In the genomic region with DNA sequence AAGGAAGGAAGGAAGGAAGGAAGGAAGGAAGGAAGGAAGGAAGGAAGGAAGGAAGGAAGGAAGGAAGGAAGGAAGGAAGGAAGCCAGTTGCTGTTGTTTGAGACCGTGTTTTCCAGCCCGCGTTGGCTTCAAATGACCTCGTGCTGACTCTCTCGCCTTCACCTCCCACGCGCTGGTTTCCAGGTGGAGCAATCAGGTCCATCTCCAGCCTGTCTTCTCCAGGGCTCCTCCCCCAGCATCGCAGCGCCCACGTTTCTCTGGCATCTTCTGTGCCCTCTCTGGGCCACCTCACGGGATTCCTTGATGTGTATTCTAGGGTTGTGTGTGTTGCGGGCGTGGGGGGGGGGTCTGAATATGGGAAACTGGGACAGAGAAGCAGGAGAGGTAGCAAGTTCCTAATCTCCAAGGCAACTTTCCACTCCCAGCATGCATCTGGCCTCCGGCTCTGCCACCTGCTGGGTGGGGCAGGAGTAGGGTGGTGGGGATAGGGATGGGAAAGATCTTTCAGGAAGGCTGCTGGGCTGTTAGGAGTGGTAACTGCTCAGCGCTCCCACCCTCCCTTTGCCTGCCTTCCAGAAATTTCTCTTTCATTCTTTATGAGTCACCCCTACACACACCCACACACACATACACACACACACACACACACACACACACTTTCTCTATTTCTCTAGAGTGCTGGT, we compare ENCODE assay signal across 13 mouse cellular contexts. TPM values are rescaled to one million over a fixed set of nuclear protein-coding genes. Genes with fewer than 3 reads are reported as not detected.
DNase-seq lines count a peak whose midpoint lies in the region; ATAC-seq and TF ChIP-seq lines count a peak whose summit lies in the region.
"Had no signal": no experiment of that assay in that cellular context is flagged by ENCODE, and none has a peak within 500 bp of the region (broad histone marks: within the 10 kb centered on the region; RNA-seq: fewer than 3 reads in every experiment).

No protein-coding gene starts in this region.

- no peaks in the 10 kb centered on the region for H3K27me3 ChIP-seq in limb, embryonic 14.5 days (ENCODE audit: control insufficient read depth, insufficient read depth, low read length)
- H3K27me3 ChIP-seq in midbrain, embryonic 14.5 days (ENCODE audit: control insufficient read depth, insufficient read depth, low read length): no peaks in the 10 kb centered on the region
- no peaks in the 10 kb centered on the region for H3K27me3 ChIP-seq in liver, embryonic 11.5 days (replicated peaks; ENCODE audit: control insufficient read depth, insufficient read depth, low read length)
- H3K27me3 ChIP-seq: lung, embryonic 15.5 days had no signal

- H3K36me3 ChIP-seq in limb, embryonic 14.5 days (ENCODE audit: control insufficient read depth, insufficient read depth, low read length): no peaks in the 10 kb centered on the region
- H3K36me3 ChIP-seq in midbrain, embryonic 14.5 days (ENCODE audit: control insufficient read depth, insufficient read depth, low read length): no peaks in the 10 kb centered on the region
- H3K36me3 ChIP-seq in liver, embryonic 11.5 days (ENCODE audit: control insufficient read depth, insufficient read depth, low read length): no peaks in the 10 kb centered on the region
- H3K36me3 ChIP-seq: lung, embryonic 15.5 days had no signal

- no peak overlapping the region for H3K9ac ChIP-seq in limb, embryonic 14.5 days (ENCODE audit: low read depth, low read length, severe bottlenecking)
- no peak overlapping the region for H3K9ac ChIP-seq in midbrain, embryonic 14.5 days (replicated peaks; ENCODE audit: low read length)
- no peak overlapping the region for H3K9ac ChIP-seq in liver, embryonic 11.5 days (ENCODE audit: low read depth, low read length)
- H3K9ac ChIP-seq: lung, embryonic 15.5 days had no signal

- H3K9me3 ChIP-seq in limb, embryonic 14.5 days (ENCODE audit: control insufficient read depth, low read length): 0 out of 2 replicates have a peak, but pooled peaks cover 3% of the 10 kb centered on the region
- no peaks in the 10 kb centered on the region for H3K9me3 ChIP-seq in midbrain, embryonic 14.5 days (ENCODE audit: control insufficient read depth, low read length)
- H3K9me3 ChIP-seq in liver, embryonic 11.5 days (ENCODE audit: control insufficient read depth, low read length): no peaks in the 10 kb centered on the region
- H3K9me3 ChIP-seq: lung, embryonic 15.5 days had no signal

- H3K4me2 ChIP-seq in limb, embryonic 14.5 days (replicated peaks; ENCODE audit: low read depth, low read length, severe bottlenecking): no peak overlapping the region
- no peak overlapping the region for H3K4me2 ChIP-seq in midbrain, embryonic 14.5 days (ENCODE audit: low read length)
- no peak overlapping the region for H3K4me2 ChIP-seq in liver, embryonic 11.5 days
- H3K4me2 ChIP-seq: lung, embryonic 15.5 days had no signal

- DNase-seq in urinary bladder, postnatal 14 days (ENCODE audit: low spot score): peak; percentile 38
- DNase-seq in urinary bladder, adult 2 months (ENCODE audit: low spot score): no peak
- DNase-seq in layer of hippocampus, adult 18-20 months (ENCODE audit: low spot score in 2 of 2): peak; percentile 27
- DNase-seq in limb, embryonic 14.5 days (ENCODE audit: low spot score): peak; percentile 16
- no peak for DNase-seq in midbrain, embryonic 14.5 days
- DNase-seq in urinary bladder, postnatal 10 days (ENCODE audit: low spot score): no peak
- no peak for DNase-seq in liver, embryonic 11.5 days (ENCODE audit: low spot score)
- DNase-seq: gastrocnemius, postnatal 25 days; heart, postnatal 36 days; thymus, postnatal 25 days had no signal

- no peak for TF ChIP-seq POLR2A in limb, embryonic 14.5 days (IDR thresholded peaks at IDR 0.05; ENCODE audit: borderline replicate concordance, extremely low read depth, insufficient read depth, insufficient read length)

- 80% methylated on average over 15 of the region's 15 CpGs for WGBS in limb, embryonic 14.5 days
- 78% methylated on average over 15 of the region's 15 CpGs for WGBS in midbrain, embryonic 14.5 days
- 72% methylated on average over 15 of the region's 15 CpGs for WGBS in liver, embryonic 11.5 days

- H3K4me3 ChIP-seq in limb, embryonic 14.5 days (replicated peaks; ENCODE audit: low read length): no peak overlapping the region
- no peak overlapping the region for H3K4me3 ChIP-seq in midbrain, embryonic 14.5 days (replicated peaks; ENCODE audit: low read depth, low read length)
- no peak overlapping the region for H3K4me3 ChIP-seq in liver, embryonic 11.5 days (ENCODE audit: low read depth, low read length)
- H3K4me3 ChIP-seq: lung, embryonic 15.5 days had no signal

- peaks cover 12% of the 10 kb centered on the region for H3K4me1 ChIP-seq in limb, embryonic 14.5 days (ENCODE audit: control insufficient read depth, insufficient read depth, low read length)
- H3K4me1 ChIP-seq in midbrain, embryonic 14.5 days (ENCODE audit: control insufficient read depth, insufficient read depth, low read length): 0 out of 2 replicates have a peak, but pooled peaks cover 7% of the 10 kb centered on the region
- H3K4me1 ChIP-seq in liver, embryonic 11.5 days (replicated peaks; ENCODE audit: control insufficient read depth, insufficient read depth, low read length): peaks cover 15% of the 10 kb centered on the region

- no peak overlapping the region for H3K27ac ChIP-seq in limb, embryonic 14.5 days (replicated peaks; ENCODE audit: low read depth, low read length)
- H3K27ac ChIP-seq in midbrain, embryonic 14.5 days (replicated peaks; ENCODE audit: low read depth, low read length): no peak overlapping the region
- H3K27ac ChIP-seq in liver, embryonic 11.5 days (ENCODE audit: low read depth, low read length): no peak overlapping the region
- H3K27ac ChIP-seq: kidney, postnatal 0 days; lung, embryonic 15.5 days had no signal

- ATAC-seq in limb, embryonic 14.5 days (ENCODE audit: low FRiP score, low read depth): no peak
- ATAC-seq in midbrain, embryonic 14.5 days (ENCODE audit: low FRiP score, low TSS enrichment): no peak
- ATAC-seq in liver, embryonic 11.5 days (replicated peaks; ENCODE audit: low FRiP score): no peak
- ATAC-seq: midbrain, embryonic 16.5 days had no signal

RNA-seq across cellular contexts. Expression of gene Lgals7, which starts 0.7 kb away (rescaled TPM):
- 1.3 and 3.6 TPM in 2 replicates for polyA plus RNA-seq in urinary bladder, adult 2 months (2012; rRNA removed)
- total RNA-seq in layer of hippocampus, adult 18-20 months (2021): not detected
- 198 and 208 TPM in 2 replicates for polyA plus RNA-seq in limb, embryonic 14.5 days (2012; rRNA removed)
- 37.9 and 48.4 TPM in 2 replicates for polyA plus RNA-seq in limb, embryonic 14.5 days (2014; fragmentation: Nextera tagmentation; extraction: Ambion mirVana)
- 7.9 and 22.6 TPM in 2 replicates for polyA plus RNA-seq in midbrain, embryonic 14.5 days (2014; fragmentation: Nextera tagmentation; extraction: Ambion mirVana)
- not detected in 2 replicates for polyA plus RNA-seq in liver, embryonic 11.5 days (2014; fragmentation: Nextera tagmentation; extraction: Ambion mirVana)
- total RNA-seq: gastrocnemius, postnatal 25 days had no signal

RNA-seq across cellular contexts. Expression of gene Capn12, which starts 18.3 kb away (rescaled TPM):
- polyA plus RNA-seq in urinary bladder, adult 2 months (2012; rRNA removed): 0.66 and 0.73 TPM in 2 replicates
- under 1 TPM; 0.50 to 0.76 TPM for total RNA-seq in layer of hippocampus, adult 18-20 months (2021)
- 0.19 and 0.25 TPM in 2 replicates for polyA plus RNA-seq in limb, embryonic 14.5 days (2012; rRNA removed)
- 0.58 and 0.94 TPM in 2 replicates for polyA plus RNA-seq in limb, embryonic 14.5 days (2014; fragmentation: Nextera tagmentation; extraction: Ambion mirVana)
- 0.33 and 0.55 TPM in 2 replicates for polyA plus RNA-seq in midbrain, embryonic 14.5 days (2014; fragmentation: Nextera tagmentation; extraction: Ambion mirVana)
- 0.21 and 0.37 TPM in 2 replicates for polyA plus RNA-seq in liver, embryonic 11.5 days (2014; fragmentation: Nextera tagmentation; extraction: Ambion mirVana)

RNA-seq across cellular contexts. Expression of gene Lgals4, which starts 29.3 kb away (rescaled TPM):
- 29.4 and 39.9 TPM in 2 replicates for polyA plus RNA-seq in urinary bladder, adult 2 months (2012; rRNA removed)
- total RNA-seq in layer of hippocampus, adult 18-20 months (2021): 1 to 10 TPM; 3.5 to 5.6 TPM
- polyA plus RNA-seq in limb, embryonic 14.5 days (2012; rRNA removed): 17.9 and 18.0 TPM in 2 replicates
- 5.9 and 7.0 TPM in 2 replicates for polyA plus RNA-seq in limb, embryonic 14.5 days (2014; fragmentation: Nextera tagmentation; extraction: Ambion mirVana)
- 1.7 and 3.3 TPM in 2 replicates for polyA plus RNA-seq in midbrain, embryonic 14.5 days (2014; fragmentation: Nextera tagmentation; extraction: Ambion mirVana)
- 2.9 and 5.1 TPM in 2 replicates for polyA plus RNA-seq in liver, embryonic 11.5 days (2014; fragmentation: Nextera tagmentation; extraction: Ambion mirVana)

RNA-seq across cellular contexts. Expression of gene Ech1, which starts 37.9 kb away (rescaled TPM):
- polyA plus RNA-seq in urinary bladder, adult 2 months (2012; rRNA removed): 246 and 303 TPM in 2 replicates
- total RNA-seq in layer of hippocampus, adult 18-20 months (2021): 10 to 100 TPM; 63.1 to 71.0 TPM
- polyA plus RNA-seq in limb, embryonic 14.5 days (2012; rRNA removed): 165 and 172 TPM in 2 replicates
- polyA plus RNA-seq in limb, embryonic 14.5 days (2014; fragmentation: Nextera tagmentation; extraction: Ambion mirVana): 176 and 200 TPM in 2 replicates
- polyA plus RNA-seq in midbrain, embryonic 14.5 days (2014; fragmentation: Nextera tagmentation; extraction: Ambion mirVana): 62.4 and 78.1 TPM in 2 replicates
- 107 TPM in 2 replicates for polyA plus RNA-seq in liver, embryonic 11.5 days (2014; fragmentation: Nextera tagmentation; extraction: Ambion mirVana)

RNA-seq across cellular contexts. Expression of gene Hnrnpl, which starts 54.6 kb away (rescaled TPM):
- 325 and 346 TPM in 2 replicates for polyA plus RNA-seq in urinary bladder, adult 2 months (2012; rRNA removed)
- total RNA-seq in layer of hippocampus, adult 18-20 months (2021): 100 to 1,000 TPM; 407 to 414 TPM
- polyA plus RNA-seq in limb, embryonic 14.5 days (2012; rRNA removed): 525 and 571 TPM in 2 replicates
- 208 and 225 TPM in 2 replicates for polyA plus RNA-seq in limb, embryonic 14.5 days (2014; fragmentation: Nextera tagmentation; extraction: Ambion mirVana)
- 168 and 170 TPM in 2 replicates for polyA plus RNA-seq in midbrain, embryonic 14.5 days (2014; fragmentation: Nextera tagmentation; extraction: Ambion mirVana)
- 238 and 279 TPM in 2 replicates for polyA plus RNA-seq in liver, embryonic 11.5 days (2014; fragmentation: Nextera tagmentation; extraction: Ambion mirVana)

Comparison
In these comparisons a context has a peak if more than half of its experiments do, and no peak if none do; other contexts are left out.
1. DNase-seq: peak in urinary bladder, postnatal 14 days (single experiment), layer of hippocampus, adult 18-20 months (2 of 2) and limb, embryonic 14.5 days (single experiment); none in urinary bladder, adult 2 months (single experiment), midbrain, embryonic 14.5 days (single experiment), urinary bladder, postnatal 10 days (single experiment) and liver, embryonic 11.5 days (single experiment).